Mouse (Mus musculus) heart, embryonic 10.5 days (tissue): ENCODE results near the gene Zkscan2. TPM values are rescaled to one million over a fixed set of nuclear protein-coding genes. Genes with fewer than 3 reads are reported as not detected.
A peak's percentile ranks its signal among the peaks of the same experiment; 100 is the strongest.

ENCODE experiments used
- DNase-seq: peaks from one replicate; pipeline ENCODE4 v3.0.0-alpha.2; 2017; ENCODE audit warnings: low spot score
- H3K27ac ChIP-seq: fragments of 300-500 bp; sonication (generic); 2 replicates; pipeline ENCODE4 v1.5.1; 2016; ENCODE audit warnings: mild to moderate bottlenecking
- H3K27me3 ChIP-seq: fragments of 300-500 bp; sonication (generic); 2 replicates; pipeline ENCODE4 v1.6.1; 2016; ENCODE audit warnings: mild to moderate bottlenecking; ENCODE audit not compliant: poor library complexity, insufficient read depth, severe bottlenecking
- H3K36me3 ChIP-seq: fragments of 300-500 bp; sonication (generic); 2 replicates; pipeline ENCODE4 v1.6.1; 2016; ENCODE audit warnings: mild to moderate bottlenecking, moderate library complexity
- H3K4me1 ChIP-seq: fragments of 300-500 bp; sonication (generic); 2 replicates; pipeline ENCODE4 v1.6.1; 2016; ENCODE audit warnings: mild to moderate bottlenecking
- H3K4me3 ChIP-seq: fragments of 300-500 bp; sonication (generic); 2 replicates; pipeline ENCODE4 v1.5.1; 2016; ENCODE audit warnings: mild to moderate bottlenecking, moderate library complexity
- H3K9me3 ChIP-seq: fragments of 300-500 bp; sonication (generic); 2 replicates; pipeline ENCODE4 v1.6.1; 2016; ENCODE audit warnings: mild to moderate bottlenecking, moderate library complexity
- WGBS: fragments of 180-500 bp; shearing (Covaris S2); methylation state at CpG from one replicate; pipeline ENCODE4 v1.1.7; 2016; 5-methylcytosine and 5-hydroxymethylcytosine counted together
- polyA plus RNA-seq: library from polyadenylated mRNA; unstranded; fragments of >200 nt; fragmentation: Nextera tagmentation; extraction: Ambion mirVana; gene quantifications from 2 replicates; pipeline ENCODE4 v1.2.1, GENCODE M21; 2016

The Zkscan2 gene
- polyA plus RNA-seq, 1 experiment from 2014 or later = 2.9 TPM

DNA sequence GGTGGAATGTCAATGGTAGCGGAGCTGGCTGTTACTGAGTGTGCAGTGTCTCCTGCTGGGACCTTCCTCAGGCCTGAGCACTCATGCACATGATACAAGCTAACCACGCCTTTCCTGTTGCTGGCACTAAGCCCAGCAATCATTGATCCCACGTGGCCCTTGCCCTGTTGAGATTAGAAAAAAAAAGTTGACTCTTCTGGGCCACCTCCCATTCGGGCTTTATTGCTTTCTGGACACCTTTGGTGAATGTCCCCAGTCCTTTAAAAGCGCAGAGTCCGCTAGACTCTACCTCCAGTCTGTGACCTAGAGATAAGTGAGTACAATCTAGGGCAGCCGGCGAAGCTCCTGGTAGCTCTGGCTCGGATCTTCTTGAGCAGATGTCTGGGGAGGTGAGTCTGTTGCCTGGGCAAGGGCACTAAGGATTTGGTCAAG lies 38.2 kb downstream of the Zkscan2 start, which contains the start of gene Aqp8:
Gene Aqp8, plus strand, starts transcription at position 222 of the 432 bp plus-strand sequence.
- WGBS = 52% methylated on average over 9 of the region's 9 CpGs
- Histone ChIP-seq H3K4me3 (no peak within 1 kb of the TSS), H3K27me3 (0 out of 2 replicates have a peak, but pooled peaks cover 3% of the 10 kb centered on the region), H3K36me3 (no peaks in the 10 kb centered on the region), H3K9me3 (no peaks in the 10 kb centered on the region), H3K4me1 (peaks cover 12% of the 10 kb centered on the region), H3K27ac (peak within 1 kb of the TSS; percentile 72)
- DNase-seq = peak; percentile 94

DNA sequence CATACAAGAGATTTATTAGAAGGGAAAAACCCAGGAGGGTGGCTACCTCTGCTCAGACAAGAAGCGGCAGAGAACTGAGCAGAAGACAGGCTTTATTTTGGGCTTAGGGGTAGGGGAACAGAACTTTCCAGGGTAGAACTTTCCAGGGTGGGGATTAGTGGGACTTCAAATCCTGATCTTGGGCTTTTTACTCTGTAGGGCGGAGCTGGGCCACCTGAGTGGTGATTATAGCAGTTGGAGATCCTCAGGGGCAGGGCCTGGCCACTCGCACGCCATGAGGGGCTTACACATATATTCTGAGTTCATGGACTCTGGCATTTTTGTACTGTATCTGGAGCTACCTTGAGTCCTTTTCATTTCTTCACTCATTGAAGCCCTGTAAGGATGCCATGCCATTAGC lies 38.9 kb downstream of the Zkscan2 start:
- 88% methylated on average over 4 of the region's 4 CpGs for WGBS
- H3K4me1 ChIP-seq = peaks cover 12% of the 10 kb centered on the region
- no peaks in the 10 kb centered on the region for H3K36me3 ChIP-seq
- no peak for DNase-seq
- peak overlapping the region; percentile 72 for H3K27ac ChIP-seq
- 0 out of 2 replicates have a peak, but pooled peaks cover 3% of the 10 kb centered on the region for H3K27me3 ChIP-seq
- no peak overlapping the region for H3K4me3 ChIP-seq
- H3K9me3 ChIP-seq = no peaks in the 10 kb centered on the region

DNA sequence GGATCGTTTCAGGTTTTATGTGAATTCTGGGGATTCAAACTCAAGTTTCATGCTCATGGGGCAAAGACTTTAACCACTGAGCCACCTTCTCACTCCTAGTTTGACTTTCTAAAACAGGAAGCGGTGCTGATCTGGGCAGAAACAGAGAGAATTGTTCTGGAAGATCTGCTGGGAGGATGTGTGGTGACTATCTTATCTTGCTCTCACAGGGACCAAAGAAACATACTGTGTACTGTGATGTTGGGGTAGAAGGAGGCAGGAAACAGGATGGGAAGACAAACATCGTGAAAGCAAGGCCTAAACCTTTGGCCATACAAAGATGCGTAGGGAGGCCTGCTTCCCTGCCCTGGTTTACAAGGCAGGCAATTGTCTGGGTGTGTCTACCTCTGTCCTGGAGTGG lies 41.0 kb downstream of the Zkscan2 start:
- 52% methylated on average over 4 of the region's 4 CpGs for WGBS
- Histone ChIP-seq H3K27ac (peak overlapping the region; percentile 53), H3K4me3 (no peak overlapping the region), H3K27me3 (0 out of 2 replicates have a peak, but pooled peaks cover 1% of the 10 kb centered on the region), H3K4me1 (peaks cover 12% of the 10 kb centered on the region), H3K36me3 (no peaks in the 10 kb centered on the region), H3K9me3 (no peaks in the 10 kb centered on the region)
- no peak for DNase-seq

DNA sequence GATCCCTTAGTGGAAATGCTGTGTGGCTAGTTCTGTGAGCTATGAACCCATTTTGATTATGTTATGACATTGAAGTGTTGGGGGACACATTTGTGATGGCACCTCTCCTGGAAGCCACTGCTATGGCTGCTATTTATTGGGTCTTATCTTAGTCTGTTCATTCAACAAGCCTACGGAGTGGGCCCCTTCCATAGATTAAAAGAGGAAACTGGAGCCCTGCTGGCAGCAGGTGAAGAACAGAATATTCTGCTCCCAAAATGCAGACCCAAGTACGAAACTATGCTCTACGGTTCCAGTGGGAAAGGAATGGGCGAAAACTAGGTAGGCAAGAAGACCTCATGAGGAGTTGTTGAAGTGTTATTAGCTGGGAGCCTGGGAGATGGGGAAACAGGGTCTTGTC lies 41.9 kb downstream of the Zkscan2 start:
- no peaks in the 10 kb centered on the region for H3K36me3 ChIP-seq
- peaks cover 15% of the 10 kb centered on the region for H3K4me1 ChIP-seq
- H3K4me3 ChIP-seq = no peak overlapping the region
- H3K9me3 ChIP-seq = no peaks in the 10 kb centered on the region
- no peak for DNase-seq
- WGBS = 70% methylated on average over 4 of the region's 4 CpGs
- no peak overlapping the region; the same call in 1 of the 2 replicates for H3K27ac ChIP-seq
- no peaks in the 10 kb centered on the region for H3K27me3 ChIP-seq

DNA sequence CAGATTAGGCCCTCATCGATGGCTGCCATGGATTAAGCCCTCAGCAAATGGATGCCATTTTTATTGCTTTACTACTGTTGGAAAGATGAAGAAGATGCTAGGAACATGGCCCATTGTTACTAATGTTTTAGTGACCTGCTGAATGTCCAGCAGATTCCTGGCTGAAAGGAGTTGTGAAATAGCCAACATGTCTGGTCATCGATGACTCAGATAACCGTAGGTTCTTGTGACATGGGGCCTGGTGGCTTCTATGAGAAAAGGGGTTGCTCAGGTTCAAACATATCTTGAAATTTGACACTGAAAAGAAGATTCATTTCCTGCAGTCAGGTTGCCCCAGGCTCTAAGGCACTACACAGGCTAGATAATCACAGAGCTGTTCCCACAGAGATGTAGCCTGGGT lies 45.2 kb downstream of the Zkscan2 start:
- no peaks in the 10 kb centered on the region for H3K27me3 ChIP-seq
- peaks cover 7% of the 10 kb centered on the region; the same call in 1 of the 2 replicates for H3K4me1 ChIP-seq
- H3K4me3 ChIP-seq = no peak overlapping the region
- no peaks in the 10 kb centered on the region for H3K9me3 ChIP-seq
- H3K27ac ChIP-seq = no peak overlapping the region
- DNase-seq = no peak
- WGBS = 87% methylated on average over 3 of the region's 3 CpGs
- H3K36me3 ChIP-seq = no peaks in the 10 kb centered on the region

DNA sequence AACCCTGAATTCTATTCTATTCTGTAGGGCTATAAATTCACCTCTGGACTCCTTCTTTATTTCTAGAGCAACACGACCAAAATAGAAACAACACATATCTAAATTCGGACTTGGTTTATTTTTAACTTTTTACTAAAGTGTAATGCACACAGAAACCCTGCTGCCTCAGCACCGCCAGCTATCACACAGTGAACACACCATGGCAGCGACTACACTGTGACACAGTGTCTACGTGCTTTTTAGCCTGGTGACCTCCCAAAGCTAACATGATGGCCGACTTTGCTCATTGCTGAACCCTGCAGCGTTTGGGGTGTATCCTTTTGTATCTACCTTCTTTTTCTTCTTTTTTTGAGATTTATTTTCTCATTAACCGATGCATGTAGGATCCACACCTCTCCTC lies 47.2 kb downstream of the Zkscan2 start:
- peak; percentile 42 for DNase-seq
- H3K27ac ChIP-seq = no peak overlapping the region
- 68% methylated on average over 8 of the region's 8 CpGs for WGBS
- no peak overlapping the region for H3K4me3 ChIP-seq
- no peaks in the 10 kb centered on the region for H3K9me3 ChIP-seq
- H3K4me1 ChIP-seq = peaks cover 7% of the 10 kb centered on the region; the same call in 1 of the 2 replicates
- no peaks in the 10 kb centered on the region for H3K36me3 ChIP-seq
- no peaks in the 10 kb centered on the region for H3K27me3 ChIP-seq

DNA sequence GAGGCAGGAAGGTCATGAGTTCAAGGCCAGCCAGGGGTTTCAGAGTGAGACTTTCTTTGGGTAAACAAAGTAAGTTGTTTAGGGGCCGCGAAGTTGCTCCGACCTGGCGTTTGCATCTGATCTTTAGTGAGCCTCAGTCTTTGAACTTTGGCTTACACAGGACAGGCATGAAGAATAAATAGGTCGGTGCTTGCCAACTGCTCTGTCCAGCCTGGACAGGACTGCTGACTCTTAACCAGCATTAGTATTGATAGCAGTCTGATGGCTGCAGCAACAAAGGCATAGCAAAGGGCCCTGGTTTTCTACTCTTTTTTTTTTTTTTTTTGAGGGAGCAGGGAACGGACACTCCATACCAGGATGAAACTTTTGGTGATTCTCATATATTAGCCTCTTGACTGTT lies 47.7 kb downstream of the Zkscan2 start:
- WGBS = 71% methylated on average over 6 of the region's 6 CpGs
- H3K27ac ChIP-seq = no peak overlapping the region
- no peak overlapping the region for H3K4me3 ChIP-seq
- peaks cover 7% of the 10 kb centered on the region; the same call in 1 of the 2 replicates for H3K4me1 ChIP-seq
- no peaks in the 10 kb centered on the region for H3K27me3 ChIP-seq
- DNase-seq = peak; percentile 52
- no peaks in the 10 kb centered on the region for H3K9me3 ChIP-seq
- H3K36me3 ChIP-seq = no peaks in the 10 kb centered on the region

DNA sequence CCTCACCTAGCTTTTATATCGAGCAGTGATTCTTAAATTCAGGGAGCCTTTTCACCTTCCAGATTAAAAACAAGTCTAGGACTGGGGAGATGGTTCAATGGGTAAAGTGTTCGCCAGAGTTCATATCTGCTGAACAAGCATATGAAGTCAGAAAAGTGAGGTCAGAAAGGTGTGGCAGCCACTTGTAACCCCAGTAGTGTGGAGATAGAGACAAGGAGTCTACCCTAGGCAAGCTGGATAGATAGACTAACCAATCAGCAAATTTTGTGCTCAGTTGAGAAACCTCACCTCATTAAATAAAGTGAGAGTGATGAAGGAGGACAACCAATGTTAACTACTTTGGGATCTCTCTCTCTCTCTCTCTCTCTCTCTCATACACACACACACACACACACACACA lies 49.7 kb downstream of the Zkscan2 start:
- Histone ChIP-seq H3K9me3 (no peaks in the 10 kb centered on the region), H3K27me3 (no peaks in the 10 kb centered on the region), H3K36me3 (no peaks in the 10 kb centered on the region), H3K27ac (no peak overlapping the region), H3K4me1 (peaks cover 7% of the 10 kb centered on the region; the same call in 1 of the 2 replicates), H3K4me3 (no peak overlapping the region)
- DNase-seq = peak; percentile 20
- 78% methylated on average over 2 of the region's 2 CpGs for WGBS

DNA sequence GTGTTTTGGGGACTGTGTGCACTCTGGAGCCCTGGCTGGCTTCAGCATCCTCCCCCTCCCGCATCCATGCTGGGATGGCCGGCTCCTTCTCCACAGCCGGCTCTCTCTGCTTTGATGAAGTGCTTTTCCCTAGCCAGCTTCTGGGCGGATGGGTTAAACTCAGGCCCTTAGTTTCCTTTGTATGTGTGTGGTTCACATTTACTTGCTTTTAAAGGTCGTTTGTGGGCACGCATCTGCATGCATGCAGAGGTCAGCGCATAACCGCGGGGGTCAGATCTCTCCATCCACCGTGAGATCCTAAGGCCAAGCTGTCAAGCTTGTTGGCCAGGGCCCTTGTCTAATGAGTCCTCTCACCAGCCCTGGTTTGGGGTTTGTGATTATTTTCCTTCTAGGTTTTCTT lies 50.6 kb downstream of the Zkscan2 start:
- WGBS = 73% methylated on average over 10 of the region's 10 CpGs
- Histone ChIP-seq H3K4me1 (peaks cover 7% of the 10 kb centered on the region; the same call in 1 of the 2 replicates), H3K4me3 (no peak overlapping the region), H3K36me3 (no peaks in the 10 kb centered on the region), H3K27ac (no peak overlapping the region), H3K27me3 (no peaks in the 10 kb centered on the region), H3K9me3 (no peaks in the 10 kb centered on the region)
- peak; percentile 68 for DNase-seq

DNA sequence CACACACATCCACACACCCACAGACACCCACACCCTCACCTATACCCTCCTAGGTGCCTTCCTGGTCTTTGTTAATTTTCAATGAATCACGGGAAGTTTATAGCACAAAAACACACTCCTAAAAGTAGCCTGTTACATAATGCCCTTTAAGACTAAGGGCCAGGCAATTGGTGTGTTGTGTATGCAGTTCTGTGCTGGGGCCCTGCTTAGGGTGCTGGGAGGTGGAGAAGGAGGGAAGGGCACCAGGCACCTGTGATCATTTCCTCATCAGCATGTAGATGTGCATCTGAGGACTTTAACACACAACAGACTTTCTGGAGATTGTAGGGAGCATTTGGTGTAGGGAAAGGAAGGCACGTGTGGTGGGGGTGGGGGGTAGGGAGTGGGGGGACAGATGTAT lies 51.5 kb downstream of the Zkscan2 start:
- H3K36me3 ChIP-seq = no peaks in the 10 kb centered on the region
- H3K27me3 ChIP-seq = no peaks in the 10 kb centered on the region
- H3K27ac ChIP-seq = no peak overlapping the region
- H3K4me1 ChIP-seq = peaks cover 6% of the 10 kb centered on the region; the same call in 1 of the 2 replicates
- peak; percentile 61 for DNase-seq
- no peak overlapping the region for H3K4me3 ChIP-seq
- no peaks in the 10 kb centered on the region for H3K9me3 ChIP-seq
- WGBS = 82% methylated on average over 2 of the region's 2 CpGs

DNA sequence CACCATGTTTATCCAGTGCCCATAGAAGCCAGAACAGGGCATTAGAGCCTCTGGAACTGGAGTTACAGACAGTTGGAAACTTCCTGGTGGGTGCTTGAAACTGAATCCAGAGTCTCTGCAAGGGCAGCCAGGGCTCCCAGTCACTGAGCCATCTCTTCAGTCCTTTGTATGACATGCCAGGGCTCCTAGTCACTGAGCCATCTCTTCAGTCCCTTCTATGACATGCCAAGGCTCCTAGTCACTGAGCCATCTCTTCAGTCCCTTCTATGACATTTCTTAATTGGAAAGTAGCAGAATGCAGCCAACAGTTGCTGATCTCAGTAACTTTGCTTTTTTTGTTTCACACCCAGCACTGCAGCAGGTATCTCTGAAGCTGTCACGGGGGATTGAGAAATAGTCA lies 58.2 kb downstream of the Zkscan2 start:
- no peaks in the 10 kb centered on the region for H3K4me1 ChIP-seq
- H3K9me3 ChIP-seq = no peaks in the 10 kb centered on the region
- no peaks in the 10 kb centered on the region for H3K36me3 ChIP-seq
- WGBS = 67% methylated on average over 1 of the region's 1 CpGs
- no peak overlapping the region for H3K4me3 ChIP-seq
- H3K27me3 ChIP-seq = no peaks in the 10 kb centered on the region
- H3K27ac ChIP-seq = no peak overlapping the region
- peak; percentile 53 for DNase-seq

DNA sequence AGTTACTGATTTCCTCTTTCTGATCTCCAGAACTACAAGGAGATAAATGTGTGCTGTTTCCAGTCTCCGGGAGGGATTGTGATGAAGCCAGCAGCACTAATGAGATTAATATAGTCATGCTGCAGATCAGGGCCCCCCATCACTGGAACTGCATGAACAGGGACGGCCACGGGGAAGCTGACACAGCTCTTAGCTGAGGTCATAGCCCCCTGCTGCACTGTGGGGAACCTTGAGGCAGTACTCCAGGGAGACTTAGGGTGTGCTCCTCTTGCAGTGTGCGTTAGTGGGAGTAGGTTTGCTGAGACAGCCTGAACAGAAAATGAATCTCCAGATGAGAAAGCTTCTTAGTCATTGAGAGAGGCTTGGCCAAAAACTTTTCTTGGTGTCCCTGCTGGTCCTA lies 69.0 kb downstream of the Zkscan2 start:
- 87% methylated on average over 4 of the region's 4 CpGs for WGBS
- no peaks in the 10 kb centered on the region for H3K27me3 ChIP-seq
- H3K9me3 ChIP-seq = no peaks in the 10 kb centered on the region
- no peak overlapping the region for H3K27ac ChIP-seq
- H3K4me3 ChIP-seq = no peak overlapping the region
- peak; percentile 70 for DNase-seq
- H3K4me1 ChIP-seq = no peaks in the 10 kb centered on the region
- peaks cover 32% of the 10 kb centered on the region for H3K36me3 ChIP-seq

DNA sequence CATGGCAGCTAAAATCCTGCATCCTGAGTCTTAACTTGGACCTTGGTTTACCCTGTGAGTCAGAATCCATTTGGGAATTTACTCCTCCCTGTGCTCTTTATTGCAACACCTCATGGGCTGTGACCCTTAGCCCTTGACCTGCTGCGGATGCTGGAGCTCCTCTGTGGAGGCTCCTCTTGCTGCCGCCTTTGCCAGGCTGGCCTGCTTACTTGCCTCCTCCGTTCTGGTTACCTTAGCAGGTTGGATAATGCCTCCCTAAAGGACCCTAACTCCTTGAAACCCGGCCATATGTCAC lies 69.9 kb downstream of the Zkscan2 start:
- H3K4me1 ChIP-seq = peaks cover 8% of the 10 kb centered on the region
- no peak overlapping the region for H3K27ac ChIP-seq
- WGBS = 83% methylated on average over 4 of the region's 4 CpGs
- DNase-seq = peak; percentile 65
- H3K27me3 ChIP-seq = no peaks in the 10 kb centered on the region
- H3K9me3 ChIP-seq = no peaks in the 10 kb centered on the region
- no peak overlapping the region for H3K4me3 ChIP-seq
- H3K36me3 ChIP-seq = peaks cover 32% of the 10 kb centered on the region
